Mouse (Mus musculus): ENCODE data around the gene Itpripl2.

Itpripl2 gene

DNA sequence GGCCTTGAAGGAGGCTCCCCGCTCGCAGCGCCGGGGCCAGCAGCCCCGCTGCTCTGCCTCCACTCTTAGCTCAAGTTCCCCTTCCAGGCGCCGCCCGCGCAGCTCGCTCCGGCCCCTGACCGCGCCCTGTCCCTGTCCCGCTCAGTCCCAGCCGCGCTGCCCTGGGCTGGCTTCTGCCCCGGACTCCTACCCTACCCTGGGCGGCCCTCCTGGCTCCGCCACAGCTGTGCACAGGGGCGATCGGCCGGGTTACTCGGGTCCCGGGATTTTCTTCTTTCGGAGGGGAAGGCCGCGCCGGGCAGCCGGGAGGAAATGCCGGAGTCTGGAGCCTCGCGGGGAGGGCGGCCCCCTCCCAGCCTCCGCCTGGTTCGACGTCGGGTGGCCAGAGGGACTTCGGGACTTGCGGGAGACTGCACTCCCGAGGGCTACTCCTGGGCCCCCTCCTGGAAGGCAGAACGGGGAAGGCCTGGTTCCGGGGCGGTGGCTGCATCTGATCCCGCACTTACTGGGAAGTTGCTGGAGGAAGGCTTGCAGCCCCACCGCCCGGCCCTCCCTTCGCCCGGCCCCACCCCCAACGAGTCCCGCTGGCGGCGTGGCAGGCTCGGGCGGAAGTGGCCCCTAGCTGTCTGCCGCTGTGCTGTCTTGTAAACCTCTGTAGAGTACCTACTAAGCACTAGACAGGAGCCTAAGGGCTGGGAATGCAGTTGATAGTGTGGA, at the start of gene Itpripl2:
Gene Itpripl2 (minus strand): TSS at position 545 of the 717 bp plus-strand sequence.
- DNase-seq (ENCODE audit: low read depth) = peak; percentile 65

DNA sequence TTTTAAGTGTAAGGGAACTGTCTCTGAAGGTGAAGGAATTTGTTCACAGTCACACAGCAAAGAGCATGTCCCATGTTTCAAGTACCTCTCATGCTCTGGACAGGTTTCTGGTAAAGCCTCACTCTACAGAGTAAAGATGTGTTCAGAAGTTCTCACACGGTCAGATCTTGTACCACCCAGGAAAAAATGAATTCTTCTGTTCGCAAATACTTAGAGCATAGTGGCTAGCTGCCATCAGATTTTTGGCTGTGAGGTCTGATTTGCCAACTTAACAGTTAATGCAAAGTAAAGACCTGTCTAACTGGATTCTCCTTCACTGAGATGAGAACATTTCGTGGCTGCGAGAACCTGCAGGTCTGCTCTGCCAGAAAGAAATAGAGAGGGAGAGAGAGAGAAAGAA, 43.3 kb upstream of the Itpripl2 start:
- DNase-seq (ENCODE audit: low read depth) = no peak

DNA sequence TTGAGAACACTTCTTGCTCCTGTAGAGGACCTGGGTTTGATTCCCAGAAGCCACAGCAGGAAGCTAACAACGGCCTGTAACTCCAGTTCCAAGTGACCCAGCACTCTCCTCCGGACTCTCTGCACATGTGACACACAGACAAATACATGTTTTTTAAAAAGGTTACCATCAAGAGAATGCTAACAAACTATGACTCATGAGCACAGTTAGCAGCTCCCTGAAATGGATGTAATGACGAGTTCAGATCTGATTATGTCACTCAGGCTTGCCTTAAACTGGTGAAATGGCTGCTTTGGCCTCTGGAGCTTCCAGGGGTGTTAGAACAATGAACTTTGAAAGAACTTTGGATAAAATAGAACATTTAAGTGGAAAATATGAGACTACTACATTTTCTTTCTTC, 42.6 kb upstream of the Itpripl2 start:
- DNase-seq (ENCODE audit: low read depth) = peak; percentile 15

DNA sequence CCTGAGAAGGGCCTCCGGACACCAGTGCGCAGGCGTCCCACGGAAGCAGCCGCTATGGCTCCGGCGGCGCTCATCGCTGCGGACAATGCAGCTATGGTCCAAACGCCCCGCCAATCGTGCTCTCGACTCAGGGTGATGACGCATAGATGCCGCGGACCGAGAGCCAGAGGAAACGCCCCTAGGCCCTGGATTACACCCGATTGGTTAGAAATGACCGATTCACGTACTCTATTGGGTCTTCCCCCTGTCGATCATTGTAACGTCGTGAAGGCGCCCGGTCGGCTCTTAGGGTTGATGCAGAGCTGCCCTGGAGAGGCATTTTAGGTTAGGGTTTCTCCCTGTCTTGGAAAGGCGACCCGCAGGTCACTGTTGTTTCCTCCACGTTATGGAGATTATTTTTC, 41.4 kb upstream of the Itpripl2 start, which contains the start of gene Coq7:
Gene Coq7 (minus strand): TSS at position 179 of the 401 bp plus-strand sequence.
- peak; percentile 100 for DNase-seq (ENCODE audit: low read depth)

DNA sequence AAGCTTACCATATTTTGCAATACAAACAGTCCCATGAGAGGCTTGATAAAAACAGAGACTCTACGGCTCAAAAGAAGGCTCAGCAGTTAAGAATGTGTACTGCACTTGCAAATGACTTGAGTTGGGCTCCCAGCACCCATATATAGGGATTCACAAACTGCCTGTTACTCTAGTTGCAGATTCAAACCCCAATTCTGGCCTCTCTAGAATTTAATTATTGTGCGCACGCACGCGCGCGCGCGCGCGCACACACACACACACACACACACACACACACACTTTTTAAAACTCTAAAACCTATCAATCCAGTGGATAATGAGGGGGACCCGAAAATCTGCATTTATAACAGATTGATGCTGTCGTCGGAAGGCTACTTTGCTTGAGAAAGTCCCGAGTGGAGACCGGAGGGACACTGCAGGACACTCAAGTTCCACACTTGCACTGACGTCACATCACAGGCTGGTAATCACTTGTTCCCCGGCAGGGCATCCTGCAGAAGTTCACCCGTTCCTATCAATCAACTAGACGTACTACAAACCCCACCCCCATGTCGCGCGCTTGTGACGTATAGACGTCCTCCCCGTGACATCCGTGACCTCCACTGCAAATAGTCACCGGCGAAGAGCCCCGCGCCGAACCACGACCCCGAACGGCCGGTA, 40.9 kb upstream of the Itpripl2 start:
- DNase-seq (ENCODE audit: low read depth) = peak; percentile 99

DNA sequence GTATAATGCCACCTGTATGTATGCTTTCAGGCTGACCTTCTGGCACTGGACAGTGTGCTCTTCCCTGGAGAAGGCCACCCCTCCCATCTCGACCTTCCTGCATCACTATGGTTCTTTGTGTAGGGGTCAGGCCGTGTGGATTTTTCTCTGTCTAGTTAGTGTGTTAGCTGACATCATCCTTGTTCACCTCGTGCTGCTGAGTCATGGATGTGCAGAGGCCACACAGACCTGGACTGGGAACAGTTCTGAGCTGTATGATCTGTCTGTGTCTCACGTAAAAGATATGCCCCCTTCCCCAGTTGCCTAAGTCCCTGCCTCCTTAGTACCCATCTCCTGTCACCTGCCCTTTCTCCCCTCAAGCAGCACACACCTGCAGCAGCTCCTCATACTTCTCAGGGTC, 35.2 kb upstream of the Itpripl2 start:
- no peak for DNase-seq (ENCODE audit: low read depth)

DNA sequence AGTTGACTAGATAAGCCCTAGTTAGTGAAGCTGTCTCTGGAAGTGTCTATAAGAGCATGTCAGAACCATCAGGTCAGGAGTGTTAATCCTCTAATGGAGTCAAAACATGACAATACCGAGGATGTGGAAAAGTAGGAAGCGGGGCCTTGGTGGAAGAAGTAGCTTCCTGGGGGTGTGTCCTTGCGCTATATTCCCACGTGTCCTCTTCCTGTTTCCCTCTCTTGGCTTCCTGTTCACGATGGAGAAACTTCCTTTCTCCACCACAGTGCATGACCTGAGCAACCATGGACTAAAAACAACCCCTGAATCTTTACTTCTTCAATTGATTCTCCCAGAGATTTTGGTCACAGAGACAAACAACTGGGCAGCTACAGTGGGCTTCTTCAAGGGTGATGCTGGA, 30.3 kb upstream of the Itpripl2 start:
- DNase-seq (ENCODE audit: low read depth) = no peak

DNA sequence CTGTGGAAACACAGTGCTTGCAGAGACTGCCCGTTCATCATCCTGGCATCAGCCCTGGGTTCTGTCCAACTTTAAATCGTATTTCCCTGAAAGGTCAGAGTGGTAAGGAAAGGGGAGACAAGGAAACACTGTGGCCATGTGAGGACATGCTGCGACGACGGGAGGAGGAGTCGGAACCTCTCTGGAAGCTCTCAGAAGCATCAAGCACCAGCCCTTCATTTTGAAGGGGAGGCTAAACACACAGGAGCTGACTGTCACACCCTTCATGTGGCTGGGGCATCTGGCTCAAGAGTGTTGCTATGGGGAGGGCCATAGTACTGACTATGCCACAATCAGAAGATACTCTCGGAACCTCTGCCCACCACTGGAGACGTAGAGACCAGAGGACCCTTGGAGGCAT, 27.9 kb upstream of the Itpripl2 start:
- no peak for DNase-seq (ENCODE audit: low read depth)

DNA sequence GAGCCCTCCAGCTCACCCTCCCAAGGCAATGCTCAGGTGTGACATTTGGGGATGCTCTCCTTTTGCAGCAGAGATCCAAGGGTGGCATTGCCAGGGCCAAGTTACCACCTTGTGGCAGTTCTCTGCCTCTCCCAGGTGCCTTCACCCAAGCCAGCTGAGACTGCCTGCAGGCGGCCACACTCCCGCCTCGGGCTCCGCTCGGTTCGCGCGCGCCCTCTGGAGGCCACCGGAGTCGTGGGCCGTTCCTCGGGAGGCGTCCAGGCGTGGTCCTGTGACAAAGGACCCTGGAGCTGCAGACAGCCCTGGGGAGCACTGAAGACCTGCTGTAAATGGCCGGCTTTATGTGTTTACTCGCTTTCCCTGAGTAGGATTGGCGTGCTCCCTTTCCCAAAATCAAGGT, 26.9 kb upstream of the Itpripl2 start:
- DNase-seq (ENCODE audit: low read depth) = peak; percentile 78

DNA sequence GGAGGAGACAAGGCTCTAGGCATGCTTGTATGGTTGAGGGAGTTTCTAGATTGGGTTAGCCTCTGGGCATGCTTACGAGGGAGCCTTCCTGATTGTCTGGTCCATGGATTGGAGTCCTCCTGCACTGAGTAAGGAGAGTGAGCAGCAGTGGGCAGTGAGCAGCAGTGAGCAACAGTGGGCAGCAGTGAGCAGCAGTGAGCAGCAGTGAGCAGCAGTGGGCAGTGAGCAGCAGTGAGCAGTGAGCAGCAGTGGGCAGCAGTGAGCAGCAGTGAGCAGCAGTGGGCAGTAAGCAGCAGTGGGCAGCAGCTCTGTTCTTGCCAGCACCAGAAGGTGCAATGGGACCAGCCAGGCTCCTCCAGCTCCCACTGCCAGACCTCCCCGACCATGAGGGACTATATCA, 26.0 kb upstream of the Itpripl2 start:
- peak; percentile 19 for DNase-seq (ENCODE audit: low read depth)

DNA sequence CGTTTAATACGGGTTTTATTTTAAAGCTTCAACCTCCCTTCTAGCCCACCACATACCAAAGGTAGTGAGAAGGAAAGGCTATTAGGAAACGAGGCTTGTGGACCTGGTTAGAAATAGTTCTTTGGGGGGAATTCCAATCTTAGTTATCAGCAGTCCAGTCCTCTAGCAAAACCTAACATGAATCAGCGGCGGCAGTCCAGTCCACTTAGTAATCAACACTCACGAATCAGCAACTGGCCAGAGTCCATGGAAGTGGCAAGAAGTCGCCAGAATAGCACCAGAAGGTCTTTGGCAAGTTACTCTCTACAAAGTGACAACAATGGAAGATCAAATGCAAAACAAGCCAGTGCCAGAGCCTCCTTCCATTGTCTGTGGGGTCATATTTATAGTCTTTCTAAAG, 16.8 kb upstream of the Itpripl2 start:
- no peak for DNase-seq (ENCODE audit: low read depth)

DNA sequence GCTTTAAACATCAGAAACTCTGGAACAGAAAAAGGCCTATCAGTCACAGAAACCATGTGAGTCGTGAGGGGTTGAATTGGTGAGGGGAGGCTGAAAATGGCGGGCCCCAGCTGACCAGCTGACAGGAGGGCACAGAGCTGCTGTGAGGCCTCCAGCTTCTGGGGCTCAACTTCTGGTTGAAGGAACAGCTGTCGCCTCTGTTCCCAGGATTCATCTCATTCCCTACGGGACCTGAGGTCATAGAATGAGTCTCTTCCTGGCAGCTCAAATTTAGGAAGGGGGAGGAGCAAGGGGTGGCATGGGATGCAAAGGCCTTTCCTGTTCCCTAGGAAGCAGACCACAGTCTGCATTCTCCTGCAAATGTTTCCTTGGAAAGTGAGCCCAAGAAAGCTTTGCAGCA, 12.1 kb upstream of the Itpripl2 start:
- no peak for DNase-seq (ENCODE audit: low read depth)

DNA sequence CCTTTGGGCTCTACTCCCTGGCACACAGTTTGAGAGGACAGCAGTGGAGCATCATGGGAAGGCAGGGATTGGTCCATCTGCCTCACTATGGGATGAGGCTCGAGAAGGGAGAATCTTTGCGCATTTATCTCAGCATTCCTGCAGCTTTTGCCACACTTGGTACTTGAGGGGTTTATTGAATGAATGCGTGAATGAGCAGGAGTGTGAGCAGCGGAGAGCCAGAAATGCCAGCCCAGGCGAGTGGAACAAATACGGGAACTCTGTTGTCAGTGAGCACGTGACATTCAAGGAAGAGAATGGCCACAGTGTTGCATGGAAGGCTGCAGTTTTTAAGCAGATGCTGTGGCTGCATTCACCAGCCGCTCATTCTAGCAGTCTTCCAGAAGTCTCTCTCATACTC, 10.6 kb upstream of the Itpripl2 start:
- DNase-seq (ENCODE audit: low read depth) = no peak

DNA sequence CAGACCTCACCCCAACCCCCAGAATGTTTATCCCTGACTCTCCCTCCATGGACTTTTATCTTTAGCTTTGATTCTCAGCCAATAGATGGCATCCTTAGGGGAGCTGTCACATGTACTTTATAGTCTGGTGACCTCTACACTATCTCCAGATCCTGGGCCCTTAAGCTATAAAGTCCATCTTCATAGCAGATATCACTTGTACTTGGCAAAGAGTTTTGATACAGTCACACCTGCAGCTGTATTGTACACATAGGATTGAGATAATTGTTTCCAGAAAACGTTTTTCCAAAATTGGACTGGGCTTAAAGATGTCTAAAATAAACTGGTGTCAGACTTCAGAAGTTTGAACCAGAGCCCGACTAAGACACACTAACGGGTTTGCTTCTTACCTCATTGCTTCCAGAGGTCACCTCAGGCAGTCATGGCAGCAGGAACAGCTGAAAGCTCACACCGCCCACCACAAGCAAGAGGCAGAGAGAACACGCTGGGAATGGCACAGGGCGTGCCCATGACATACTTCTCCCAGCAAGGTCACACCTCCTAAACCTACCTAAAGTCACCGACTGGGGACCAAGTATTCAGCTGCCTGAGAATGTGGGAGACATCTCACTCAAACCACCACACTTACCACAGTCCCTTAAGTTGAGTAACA, 8.1 kb upstream of the Itpripl2 start:
- DNase-seq (ENCODE audit: low read depth) = no peak

DNA sequence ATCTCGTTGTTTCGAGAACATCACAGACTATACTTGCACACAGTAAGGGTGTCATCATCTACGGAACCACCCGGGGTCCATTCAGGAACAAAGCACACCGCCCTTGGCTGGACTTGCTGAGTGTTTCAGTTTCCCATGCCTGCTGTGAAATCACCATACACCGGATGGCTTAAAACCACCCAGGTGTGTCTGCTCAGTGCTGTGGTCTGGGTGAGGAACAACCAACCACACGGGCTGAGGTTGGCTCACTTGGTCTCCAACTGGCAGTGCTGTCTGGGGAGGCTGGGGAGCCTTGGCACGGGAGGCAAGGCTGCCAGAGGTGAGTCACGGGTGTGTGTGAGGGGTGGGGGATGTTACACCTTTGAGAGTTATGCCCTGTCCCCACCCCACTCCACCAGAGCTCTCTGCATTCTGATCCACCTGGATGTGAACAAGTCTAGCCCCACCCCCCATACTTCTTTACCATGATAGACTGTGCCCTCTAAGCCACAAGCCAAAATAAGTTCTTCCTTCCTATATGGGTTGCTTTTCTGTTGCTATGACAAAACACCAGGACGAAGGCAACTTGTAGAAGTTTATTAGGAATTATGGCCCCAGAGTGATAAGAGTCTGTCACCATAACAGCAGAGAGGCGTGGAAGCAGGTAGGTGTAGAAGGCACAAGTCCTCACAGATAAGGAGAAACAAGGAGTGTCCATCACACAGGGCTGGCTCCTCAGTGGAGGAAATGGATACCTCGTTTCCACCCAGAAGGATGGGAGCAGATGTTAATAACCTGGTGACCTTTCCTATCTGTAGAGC, 7.4 kb upstream of the Itpripl2 start:
- DNase-seq (ENCODE audit: low read depth) = no peak

DNA sequence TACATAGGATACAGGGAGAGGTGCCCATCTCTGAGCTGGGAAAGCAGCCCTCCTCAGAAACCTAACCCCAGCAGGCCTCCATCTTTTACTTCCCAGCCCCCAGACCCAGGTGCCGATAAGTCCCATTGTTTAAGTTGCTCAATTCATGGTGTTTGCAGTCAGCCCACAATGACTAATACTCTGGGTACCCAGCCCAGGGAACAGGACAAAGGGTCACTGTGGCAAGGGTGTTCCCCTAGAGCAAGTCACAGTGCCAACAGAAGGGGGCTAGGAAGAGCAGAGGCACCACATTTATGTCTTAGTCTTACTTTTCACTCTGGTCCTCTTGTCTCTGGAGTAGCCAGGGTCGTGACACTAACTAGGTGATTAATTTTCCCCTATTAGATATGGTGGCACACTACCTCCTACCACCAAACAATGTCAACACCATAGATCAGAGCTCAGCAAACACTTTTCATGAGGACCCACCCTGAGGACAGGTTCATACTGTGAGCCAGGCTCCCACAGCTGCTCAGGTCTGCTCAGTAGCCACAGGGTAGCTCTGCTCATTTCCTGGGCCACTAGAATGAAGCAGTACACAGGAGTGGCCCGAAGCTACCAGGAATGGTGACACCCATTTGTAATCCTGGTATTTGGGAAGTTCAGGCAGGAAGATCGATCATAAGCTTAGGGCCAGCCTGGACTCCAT, 3.3 kb upstream of the Itpripl2 start:
- DNase-seq (ENCODE audit: low read depth) = no peak

DNA sequence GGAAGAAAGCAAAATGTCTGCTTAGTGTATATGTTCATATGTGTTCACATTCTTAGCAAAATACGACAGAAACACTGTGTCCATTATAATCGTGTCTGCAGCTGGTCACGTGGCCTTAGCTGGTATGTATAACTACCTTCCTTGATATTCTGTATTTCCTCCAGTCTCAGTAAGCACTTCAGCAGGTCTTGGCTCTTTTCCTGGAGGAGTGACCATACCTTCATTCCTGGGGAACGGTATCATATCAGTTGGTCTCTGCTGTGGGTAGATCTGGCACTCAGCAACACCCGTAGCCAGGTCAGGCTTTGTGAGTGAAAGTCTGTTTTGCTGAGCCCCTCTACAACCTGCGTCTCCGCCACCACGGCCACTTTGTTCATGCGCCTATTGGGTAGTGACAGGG, 2.1 kb upstream of the Itpripl2 start:
- no peak for DNase-seq (ENCODE audit: low read depth)

DNA sequence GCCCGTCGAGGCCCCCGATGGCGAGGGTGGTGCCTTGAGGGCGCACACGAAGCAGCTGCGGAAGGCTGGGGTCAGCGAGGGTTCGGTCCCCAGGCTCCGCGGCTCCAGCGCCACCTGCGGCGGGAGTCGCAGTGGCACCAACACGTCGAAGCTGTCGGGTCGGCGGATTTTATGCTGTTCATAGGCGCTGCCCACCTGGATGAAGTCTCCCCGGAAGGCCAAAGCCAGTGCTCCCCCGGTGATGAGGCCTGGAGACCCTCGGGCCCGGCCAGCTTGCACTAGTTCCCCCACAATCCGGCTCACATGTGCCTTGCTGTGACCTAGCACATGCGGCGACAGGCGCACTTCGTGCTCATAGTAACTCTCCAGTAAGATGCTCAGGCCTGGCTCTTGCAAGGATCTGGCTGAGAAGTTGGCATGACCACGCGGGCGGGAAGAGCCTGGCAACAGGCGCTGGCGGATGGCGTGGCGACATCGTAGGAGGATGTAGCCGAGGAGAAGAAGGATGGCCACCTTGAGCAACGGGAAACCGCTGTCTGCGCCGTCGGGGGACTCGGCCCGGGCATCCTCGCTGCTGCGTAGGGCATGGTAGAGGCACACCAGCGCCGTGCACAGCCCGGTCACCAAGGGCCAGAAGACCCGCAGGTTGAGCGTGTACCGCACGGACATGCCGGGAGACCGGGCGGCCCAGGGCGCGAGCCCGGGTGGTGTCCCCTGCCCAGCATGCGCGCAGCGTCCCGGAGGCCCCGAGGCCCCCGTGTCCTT, 927 bp downstream of the Itpripl2 start:
- DNase-seq (ENCODE audit: low read depth) = no peak

DNA sequence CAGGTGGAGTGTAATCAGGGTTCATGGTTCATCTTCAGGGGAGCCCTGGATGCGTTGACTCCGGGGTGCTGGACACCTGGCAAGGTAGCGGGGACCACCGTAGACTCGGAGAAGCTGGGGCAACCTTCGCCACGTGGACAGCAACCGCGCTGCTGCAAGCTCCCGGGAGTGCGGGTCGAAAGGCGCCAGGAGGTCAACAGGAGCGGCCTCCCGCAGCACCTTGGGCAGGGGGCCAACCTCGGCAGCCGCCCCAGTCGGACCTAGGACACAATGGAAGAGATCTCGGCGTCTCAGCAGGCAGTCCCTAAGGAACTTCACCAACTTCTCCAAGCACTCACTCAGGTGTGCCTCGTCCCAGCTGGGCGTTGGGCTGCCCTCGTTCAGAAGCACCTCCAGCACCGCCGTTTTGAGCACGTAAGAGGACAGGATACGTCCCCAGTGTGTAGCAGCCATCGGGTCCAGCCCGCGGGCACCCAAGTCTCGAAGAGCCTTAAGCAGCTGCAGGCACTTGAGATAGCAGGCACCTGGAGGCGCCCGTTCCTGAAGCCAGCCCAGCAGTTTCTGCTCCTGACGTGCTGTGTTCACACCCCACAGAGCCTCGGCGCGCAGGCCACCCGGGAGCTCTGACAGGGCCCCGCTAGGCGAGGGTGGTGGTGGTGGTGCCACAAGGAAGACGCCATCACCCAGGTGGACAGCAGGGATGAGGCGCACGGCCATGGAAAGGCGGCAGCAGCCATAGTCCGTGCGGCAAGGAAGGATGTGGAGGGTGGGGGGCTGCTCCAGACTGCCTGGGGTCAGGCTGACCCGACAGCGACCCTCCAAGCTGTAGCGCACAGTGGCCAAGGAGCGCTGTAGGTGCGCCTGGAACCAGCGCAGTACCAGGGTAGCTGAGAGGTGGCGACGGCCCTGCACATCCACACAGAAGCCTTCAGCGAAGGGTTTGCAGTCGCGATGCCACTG, 1.8 kb downstream of the Itpripl2 start:
- DNase-seq (ENCODE audit: low read depth) = no peak
